Mouse (Mus musculus): ENCODE measurements around the gene Olfr585. TPM values are rescaled to one million over a fixed set of nuclear protein-coding genes. Genes with fewer than 3 reads are reported as not detected.

Gene Olfr585
- not detected in 2 replicates for polyA plus RNA-seq (2015; fragmentation: Nextera tagmentation; extraction: Ambion mirVana)

GRCm38 (mm10) chr7:103097420-103097819 lies at the start of gene Olfr585:
Gene Olfr585 (plus strand): TSS chr7:103097720.

GRCm38 (mm10) chr7:103051000-103051399 lies 46.5 kb upstream of the Olfr585 start, which contains the start of gene Olfr583:
Gene Olfr583 (plus strand): TSS chr7:103051300.

DNA sequence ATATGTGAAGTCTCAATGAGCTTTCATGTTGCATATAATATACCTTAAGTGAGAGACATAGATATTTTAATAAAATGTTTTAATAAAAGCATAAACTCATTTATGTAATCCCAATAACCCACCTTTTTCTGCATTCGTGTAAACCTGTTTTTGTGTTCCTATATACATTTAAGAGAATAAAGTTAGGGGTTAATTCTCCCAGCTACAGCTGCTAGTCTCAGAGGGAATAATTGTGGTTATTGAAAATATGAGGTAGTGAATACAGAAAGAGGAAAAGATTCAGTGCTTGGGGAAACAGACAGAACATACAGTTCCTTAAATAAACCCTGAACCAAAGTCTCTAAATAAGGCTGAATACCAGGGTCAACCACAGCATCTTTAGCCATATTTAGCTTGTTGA lies 15.9 kb upstream of the Olfr585 start, which contains the start of gene Olfr584:
Gene Olfr584 (plus strand): TSS at position 301 of the 400 bp plus-strand sequence.

DNA sequence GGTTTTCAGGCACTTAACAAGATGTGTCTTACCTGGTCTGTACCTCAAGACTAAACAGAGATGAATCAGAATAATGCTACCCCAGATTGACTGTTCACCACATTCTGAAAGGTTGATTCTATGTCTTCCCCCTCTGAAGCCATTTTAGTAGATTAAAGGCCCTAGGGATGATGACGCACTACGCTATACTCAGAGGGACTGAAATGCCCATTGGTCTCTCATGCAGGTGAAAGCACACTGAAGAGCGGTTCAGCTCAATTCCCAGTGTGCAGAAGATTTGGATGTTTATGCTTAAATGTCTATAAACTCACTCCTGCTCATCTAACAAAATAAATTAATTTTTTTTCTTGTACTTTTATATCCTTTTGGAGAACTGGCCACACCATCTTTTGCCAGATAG lies 28.0 kb downstream of the Olfr585 start, which contains the start of gene Olfr586:
Gene Olfr586 (minus strand): TSS at position 101 of the 400 bp plus-strand sequence.

DNA sequence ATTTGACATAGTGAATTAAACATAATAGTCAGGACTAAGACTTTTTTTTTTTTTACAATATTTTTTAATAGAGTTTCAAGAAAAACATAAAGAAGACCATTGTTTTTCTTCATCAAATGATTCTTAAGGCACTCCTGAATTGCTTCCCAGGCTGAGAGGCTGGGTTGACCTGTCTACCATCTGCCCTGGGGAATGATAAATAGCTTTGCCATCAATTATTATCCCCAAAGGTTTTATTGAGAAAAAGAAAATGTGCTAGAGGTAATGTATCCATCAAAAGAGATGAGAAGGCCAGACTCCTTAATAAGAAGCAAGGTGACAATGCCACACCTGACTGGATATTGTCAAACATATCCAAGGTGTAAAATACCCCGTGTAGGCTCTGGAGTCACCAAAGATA lies 43.1 kb downstream of the Olfr585 start, which contains the start of gene Olfr588-ps1:
Gene Olfr588-ps1 (plus strand): TSS at position 301 of the 400 bp plus-strand sequence.

Other genes with a start within 250 kb of the Olfr585 start
- not detected in 2 replicates for gene Olfr566, start 239.0 kb upstream of the Olfr585 start, polyA plus RNA-seq (2015; fragmentation: Nextera tagmentation; extraction: Ambion mirVana)
- gene Olfr568, start 220.6 kb upstream of the Olfr585 start, polyA plus RNA-seq (2015; fragmentation: Nextera tagmentation; extraction: Ambion mirVana) = not detected in 2 replicates
- not detected in 2 replicates for gene Olfr569, start 206.8 kb upstream of the Olfr585 start, polyA plus RNA-seq (2015; fragmentation: Nextera tagmentation; extraction: Ambion mirVana)
- not detected in 2 replicates for gene Olfr570, start 203.1 kb upstream of the Olfr585 start, polyA plus RNA-seq (2015; fragmentation: Nextera tagmentation; extraction: Ambion mirVana)
- not detected in 2 replicates for gene Olfr571, start 180.2 kb upstream of the Olfr585 start, polyA plus RNA-seq (2015; fragmentation: Nextera tagmentation; extraction: Ambion mirVana)
- gene Olfr572, start 173.3 kb upstream of the Olfr585 start, polyA plus RNA-seq (2015; fragmentation: Nextera tagmentation; extraction: Ambion mirVana) = not detected in 2 replicates
- not detected in 2 replicates for gene Olfr573-ps1, start 155.1 kb upstream of the Olfr585 start, polyA plus RNA-seq (2015; fragmentation: Nextera tagmentation; extraction: Ambion mirVana)
- not detected in 2 replicates for gene Olfr574, start 149.3 kb upstream of the Olfr585 start, polyA plus RNA-seq (2015; fragmentation: Nextera tagmentation; extraction: Ambion mirVana)
- gene Olfr575, start 138.9 kb upstream of the Olfr585 start, polyA plus RNA-seq (2015; fragmentation: Nextera tagmentation; extraction: Ambion mirVana) = not detected in 2 replicates
- not detected in 2 replicates for gene Olfr576, start 135.1 kb upstream of the Olfr585 start, polyA plus RNA-seq (2015; fragmentation: Nextera tagmentation; extraction: Ambion mirVana)
- not detected in 2 replicates for gene Olfr577, start 121.8 kb upstream of the Olfr585 start, polyA plus RNA-seq (2015; fragmentation: Nextera tagmentation; extraction: Ambion mirVana)
- not detected in 2 replicates for gene Olfr578, start 108.4 kb upstream of the Olfr585 start, polyA plus RNA-seq (2015; fragmentation: Nextera tagmentation; extraction: Ambion mirVana)
- gene Olfr582, start 59.7 kb upstream of the Olfr585 start, polyA plus RNA-seq (2015; fragmentation: Nextera tagmentation; extraction: Ambion mirVana) = not detected in 2 replicates
- gene Olfr583, start 46.4 kb upstream of the Olfr585 start, polyA plus RNA-seq (2015; fragmentation: Nextera tagmentation; extraction: Ambion mirVana) = not detected in 2 replicates
- gene Olfr584, start 15.8 kb upstream of the Olfr585 start, polyA plus RNA-seq (2015; fragmentation: Nextera tagmentation; extraction: Ambion mirVana) = not detected in 2 replicates
- gene Olfr586, start 27.9 kb downstream of the Olfr585 start, polyA plus RNA-seq (2015; fragmentation: Nextera tagmentation; extraction: Ambion mirVana) = not detected in 2 replicates
- gene Olfr588-ps1, start 43.2 kb downstream of the Olfr585 start, polyA plus RNA-seq (2015; fragmentation: Nextera tagmentation; extraction: Ambion mirVana) = not detected in 2 replicates
- not detected in 2 replicates for gene Olfr589, start 58.6 kb downstream of the Olfr585 start, polyA plus RNA-seq (2015; fragmentation: Nextera tagmentation; extraction: Ambion mirVana)
- not detected in 2 replicates for gene Olfr591, start 80.6 kb downstream of the Olfr585 start, polyA plus RNA-seq (2015; fragmentation: Nextera tagmentation; extraction: Ambion mirVana)
- not detected in 2 replicates for gene Olfr592, start 87.1 kb downstream of the Olfr585 start, polyA plus RNA-seq (2015; fragmentation: Nextera tagmentation; extraction: Ambion mirVana)
- gene Olfr593, start 114.1 kb downstream of the Olfr585 start, polyA plus RNA-seq (2015; fragmentation: Nextera tagmentation; extraction: Ambion mirVana) = not detected in 2 replicates
- gene Olfr594, start 119.3 kb downstream of the Olfr585 start, polyA plus RNA-seq (2015; fragmentation: Nextera tagmentation; extraction: Ambion mirVana) = not detected in 2 replicates
- gene Usp17ld, start 154.8 kb downstream of the Olfr585 start, polyA plus RNA-seq (2015; fragmentation: Nextera tagmentation; extraction: Ambion mirVana) = not detected in 2 replicates
- gene Olfr596, start 207.9 kb downstream of the Olfr585 start, polyA plus RNA-seq (2015; fragmentation: Nextera tagmentation; extraction: Ambion mirVana) = not detected in 2 replicates
- not detected in 2 replicates for gene Olfr597, start 218.6 kb downstream of the Olfr585 start, polyA plus RNA-seq (2015; fragmentation: Nextera tagmentation; extraction: Ambion mirVana)
- gene Olfr598, start 225.8 kb downstream of the Olfr585 start, polyA plus RNA-seq (2015; fragmentation: Nextera tagmentation; extraction: Ambion mirVana) = not detected in 2 replicates
- gene Olfr599, start 238.2 kb downstream of the Olfr585 start, polyA plus RNA-seq (2015; fragmentation: Nextera tagmentation; extraction: Ambion mirVana) = not detected in 2 replicates